Mouse (Mus musculus) erythroblast, embryonic 14.5 days (primary cell): Measurements from ENCODE around the gene Rock2.

Experiments used
- GATA1 ChIP-seq: IDR thresholded peaks from 2 replicates; pipeline ENCODE4 v1.6.1; 2012; ENCODE audit warnings: low read length, inconsistent platforms, mixed read lengths
- TAL1 ChIP-seq: IDR thresholded peaks from 3 replicates; pipeline ENCODE4 v1.6.1; 2012; ENCODE audit warnings: low read length, inconsistent platforms, mixed read lengths

DNA sequence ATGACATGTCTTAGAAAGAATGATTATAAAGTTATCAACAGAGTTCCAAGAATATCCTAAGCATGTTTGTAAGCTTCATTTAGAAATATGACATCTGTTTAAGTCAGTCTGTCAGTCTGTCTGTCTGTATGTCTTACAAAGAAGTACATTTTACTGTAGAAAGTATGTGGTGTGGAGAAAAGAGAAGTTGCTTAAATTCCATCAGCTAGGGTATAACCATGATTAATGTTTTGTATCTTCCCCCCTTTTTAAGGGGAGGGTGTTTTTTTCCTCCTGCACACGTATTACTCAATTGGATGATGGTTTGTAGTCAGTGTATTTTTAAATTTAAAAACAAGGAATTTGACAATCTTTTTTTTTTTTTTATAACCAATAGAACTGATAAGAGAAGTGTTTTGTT, 39.7 kb downstream of the Rock2 start:
- TF ChIP-seq GATA1 (no peak), TAL1 (no peak)
